Mouse (Mus musculus) ES-CJ7 (cell line): ENCODE data around the gene Ubiad1.

Source experiments
- DNase-seq: peaks from one replicate; pipeline ENCODE4 v3.0.0; 2011; ENCODE audit warnings: low read depth, low spot score

Ubiad1 gene

DNA sequence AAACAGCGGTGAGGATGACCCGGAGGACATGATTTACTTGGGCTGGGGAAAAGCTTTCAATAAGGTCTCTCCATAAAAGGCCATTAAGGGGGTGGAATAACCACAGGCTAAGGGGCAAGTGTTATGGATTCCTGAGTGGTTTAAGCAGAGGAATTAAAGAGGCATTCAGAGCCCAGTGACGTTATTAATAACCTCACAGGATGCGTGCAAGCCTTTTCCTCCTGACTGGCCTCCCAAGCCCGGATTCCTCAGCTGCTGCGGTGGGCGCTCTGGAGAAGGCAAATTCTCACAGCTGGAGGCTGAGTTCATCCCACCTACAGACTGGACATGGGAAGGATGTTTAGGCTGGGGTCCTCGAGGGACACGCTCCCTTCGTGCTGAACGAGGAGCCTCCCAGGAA is 39.8 kb downstream of the Ubiad1 start:
- no peak for DNase-seq

DNA sequence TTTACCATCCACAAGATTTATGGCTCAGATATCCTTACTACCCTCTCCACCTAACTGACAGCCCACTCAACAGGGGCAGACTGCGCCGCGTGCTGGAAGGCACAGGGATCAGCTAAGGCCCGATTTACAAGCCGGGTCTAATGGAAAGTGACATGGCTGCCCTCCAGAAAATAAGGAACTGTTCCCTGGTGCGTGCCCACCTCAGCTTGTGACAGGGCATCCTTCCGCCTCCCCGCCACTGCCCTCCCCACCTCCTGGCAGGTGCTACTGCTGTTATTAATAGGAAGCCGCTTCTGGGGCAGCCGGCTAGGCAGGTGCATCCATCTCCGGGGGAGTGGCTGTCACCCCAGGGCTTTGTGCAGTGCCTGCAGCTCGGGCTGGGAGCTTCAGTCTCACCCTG is 41.2 kb downstream of the Ubiad1 start:
- no peak for DNase-seq

GRCm38 (mm10) chr4:148399437-148400094 is 45.0 kb downstream of the Ubiad1 start:
- no peak for DNase-seq

DNA sequence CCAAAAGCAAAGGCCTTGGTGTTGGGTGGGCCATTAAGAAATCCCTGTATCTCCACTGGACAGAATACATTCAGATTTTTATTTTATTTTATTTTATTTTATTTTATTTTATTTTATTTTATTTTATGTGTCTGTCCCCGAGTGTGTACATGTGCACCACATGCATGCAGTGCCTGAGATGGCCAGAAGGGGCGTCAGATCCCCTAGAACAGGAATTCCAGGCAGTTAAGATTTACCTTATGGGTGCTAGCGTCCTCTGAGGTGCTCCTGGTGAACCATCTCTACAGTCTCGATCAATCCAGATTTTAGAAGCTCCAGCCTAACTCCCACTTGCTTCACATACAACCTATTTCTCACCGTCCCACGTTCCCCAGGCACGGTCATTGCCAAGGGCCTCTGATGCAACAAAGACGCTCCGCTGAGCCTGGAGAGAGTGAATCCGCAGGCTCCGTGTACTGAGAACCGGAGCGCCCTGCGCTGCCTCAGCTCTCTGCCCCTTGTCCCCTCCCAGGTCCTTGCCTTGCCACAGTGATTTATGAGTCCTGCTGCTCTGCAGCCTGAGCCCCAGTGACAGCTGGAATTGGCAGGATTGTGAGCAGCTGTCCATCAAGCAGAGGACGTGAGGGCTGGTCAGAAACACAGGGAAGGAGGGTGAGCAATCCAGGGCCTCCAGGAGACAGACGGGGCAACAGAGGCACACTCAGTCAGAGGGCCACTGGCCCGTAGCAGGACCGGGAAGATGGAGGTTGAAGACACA is 46.9 kb downstream of the Ubiad1 start:
- peak; percentile 34 for DNase-seq

DNA sequence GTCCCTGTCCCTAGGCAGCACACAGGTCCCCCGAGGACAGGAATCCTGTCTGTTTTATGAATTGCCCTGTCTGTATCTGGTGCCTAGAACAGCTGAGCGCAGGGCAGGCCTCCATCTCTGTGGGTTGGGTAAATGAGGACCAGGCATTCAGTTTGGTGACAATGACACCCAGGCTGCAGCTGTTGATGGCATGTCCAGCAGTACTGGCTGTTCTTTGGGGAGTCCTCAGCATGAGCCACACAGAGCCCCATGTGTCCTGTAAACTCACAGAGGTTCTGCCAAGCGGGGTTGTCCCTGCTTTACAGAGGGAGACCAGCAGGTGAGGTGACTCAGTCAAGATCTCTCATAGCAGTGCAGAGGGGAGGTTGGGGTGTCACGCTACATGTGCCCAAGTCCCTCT is 47.5 kb downstream of the Ubiad1 start:
- DNase-seq, result no peak

GRCm38 (mm10) chr4:148395875-148396274 is 48.7 kb downstream of the Ubiad1 start:
- no peak for DNase-seq

DNA sequence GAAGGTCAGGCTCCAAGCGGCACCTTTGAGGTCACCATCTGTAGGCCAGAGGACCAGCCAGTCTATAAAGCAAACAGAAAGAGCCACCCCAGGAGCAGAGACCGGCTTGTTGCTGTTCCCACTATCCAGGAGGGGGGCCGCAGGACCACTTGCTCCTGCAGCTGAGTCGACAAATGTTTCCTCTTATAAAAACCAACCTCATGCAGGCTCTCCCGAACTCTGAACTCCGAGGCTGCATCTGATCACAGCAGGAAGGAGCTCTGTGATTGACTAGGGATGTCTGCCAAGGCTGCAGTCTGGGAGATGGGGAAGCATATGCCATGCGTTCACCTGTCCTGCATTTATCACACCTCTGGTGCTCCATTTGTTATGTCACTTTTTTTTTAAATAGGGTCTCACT is 49.4 kb downstream of the Ubiad1 start:
- DNase-seq, result no peak

DNA sequence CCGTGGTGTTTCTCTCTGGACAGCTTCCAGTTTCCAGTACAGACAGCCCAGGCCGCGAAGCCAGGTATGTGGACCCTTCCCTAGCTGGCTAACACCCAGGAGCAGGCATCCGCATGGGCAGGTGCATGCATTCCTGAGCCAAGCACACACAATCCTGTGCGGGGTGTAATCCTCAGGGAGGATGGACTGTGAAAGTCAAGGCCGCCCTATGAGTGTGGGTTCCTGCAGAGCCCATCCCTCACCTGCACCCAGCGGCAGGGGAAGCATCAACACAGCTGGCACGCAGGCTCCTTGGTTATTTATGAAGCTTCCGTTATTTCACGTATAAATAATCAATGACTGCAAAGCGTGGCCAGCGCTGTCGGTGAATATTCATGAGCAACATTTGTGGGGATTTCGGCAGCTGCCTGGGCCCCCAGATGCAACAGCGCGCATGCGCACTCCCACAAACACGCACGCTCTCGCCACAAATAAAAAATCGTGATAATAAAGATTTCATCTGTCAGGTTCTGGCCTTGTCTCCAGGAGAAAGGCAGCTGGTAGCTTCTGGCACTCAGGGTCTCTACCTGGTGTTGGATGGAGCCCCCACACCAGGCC is 52.8 kb downstream of the Ubiad1 start:
- DNase-seq, result no peak

DNA sequence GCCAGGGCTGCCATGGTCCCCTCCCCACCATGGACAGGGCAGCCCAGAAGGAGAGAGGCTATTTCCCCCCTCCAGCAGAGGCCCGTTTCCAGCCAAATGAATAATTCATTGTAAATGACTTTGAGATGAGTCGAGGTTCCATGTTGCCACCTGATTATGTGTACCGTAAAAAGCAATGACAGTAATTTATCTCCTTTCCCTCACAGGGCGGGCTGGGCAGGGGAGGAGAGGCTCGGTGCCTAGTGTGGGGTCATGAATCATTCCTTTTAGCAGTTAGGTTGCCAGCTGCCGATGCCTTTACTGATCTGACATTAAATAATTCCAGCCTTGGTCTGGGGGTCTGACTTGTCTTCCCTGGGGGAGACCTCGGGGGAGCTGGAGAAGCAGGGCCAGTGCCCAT is 54.9 kb downstream of the Ubiad1 start:
- DNase-seq, result no peak

- DNase-seq, result peak; percentile 49
These were observed 55.5 kb downstream of the Ubiad1 start for GRCm38 (mm10) chr4:148389047-148389446.

DNA sequence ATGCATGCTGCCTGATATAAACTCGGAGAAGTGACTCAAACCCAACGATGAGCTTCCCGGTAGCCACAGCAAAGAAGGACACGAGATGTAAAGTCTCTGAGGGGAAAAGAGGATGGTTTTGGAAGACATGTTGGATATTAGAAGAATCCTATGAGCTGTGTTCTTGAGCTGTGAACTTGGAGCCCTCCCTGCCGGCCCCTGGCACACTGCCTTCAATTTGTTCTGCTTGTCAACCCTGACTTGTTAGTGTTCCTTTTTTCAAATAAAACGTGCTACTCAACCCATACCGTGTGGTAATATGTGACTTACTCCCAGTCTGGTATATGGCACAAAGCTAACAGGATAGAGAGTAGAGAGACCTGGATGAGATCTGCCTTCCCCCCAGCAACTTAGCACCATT is 59.3 kb downstream of the Ubiad1 start:
- DNase-seq, result no peak
